Mouse (Mus musculus) intestine, embryonic 16.5 days (tissue): ENCODE data around the gene Med12l. TPM values are rescaled to one million over a fixed set of nuclear protein-coding genes. Genes with fewer than 3 reads are reported as not detected.
A peak's percentile ranks its signal among the peaks of the same experiment; 100 is the strongest.

ENCODE experiments used
- ATAC-seq: fragments of 200-750 bp; cut with Nextera tagmentation; 2 replicates; pipeline ENCODE4 v1.8.0; 2017; ENCODE audit warnings: moderate TSS enrichment, moderate library complexity
- H3K27ac ChIP-seq: fragments of 300-500 bp; sonication (generic); 2 replicates; pipeline ENCODE4 v1.5.1; 2014; ENCODE audit warnings: mild to moderate bottlenecking, low read length
- H3K27me3 ChIP-seq: fragments of 300-500 bp; sonication (generic); replicated peaks from 2 replicates; pipeline ENCODE4 v1.6.1; 2014; ENCODE audit warnings: low read length, control low read depth, mixed read lengths; ENCODE audit not compliant: control insufficient read depth, insufficient read depth
- H3K36me3 ChIP-seq: fragments of 300-500 bp; sonication (generic); 2 replicates; pipeline ENCODE4 v1.6.1; 2014; ENCODE audit warnings: low read length, control low read depth; ENCODE audit not compliant: control insufficient read depth, insufficient read depth
- H3K4me1 ChIP-seq: fragments of 300-500 bp; sonication (generic); 2 replicates; pipeline ENCODE4 v1.6.1; 2014; ENCODE audit warnings: low read length, control low read depth, mixed read lengths; ENCODE audit not compliant: control insufficient read depth, insufficient read depth
- H3K4me2 ChIP-seq: fragments of 300-500 bp; sonication (generic); 2 replicates; pipeline ENCODE4 v1.6.1; 2014; ENCODE audit warnings: low read depth, low read length, control low read depth
- H3K4me3 ChIP-seq: fragments of 300-500 bp; sonication (generic); 2 replicates; pipeline ENCODE4 v1.5.1; 2014; ENCODE audit warnings: mild to moderate bottlenecking, low read length
- H3K9ac ChIP-seq: fragments of 300-500 bp; sonication (generic); 2 replicates; pipeline ENCODE4 v1.6.1; 2014; ENCODE audit warnings: low read depth, low read length
- H3K9me3 ChIP-seq: fragments of 300-500 bp; sonication (generic); 2 replicates; pipeline ENCODE4 v1.6.1; 2016; ENCODE audit warnings: low read length, control low read depth; ENCODE audit not compliant: control insufficient read depth
- WGBS: fragments of 180-500 bp; shearing (Covaris S2); extraction: QIAGEN DNeasy Blood & Tissue Kit; methylation state at CpG from one replicate; pipeline ENCODE4 v1.1.7; 2014; 5-methylcytosine and 5-hydroxymethylcytosine counted together
- polyA plus RNA-seq: library from polyadenylated mRNA; unstranded; fragments of >200 nt; fragmentation: Nextera tagmentation; extraction: Ambion mirVana; gene quantifications from 2 replicates; pipeline ENCODE4 v1.2.1, GENCODE M21; 2015

Med12l gene
- polyA plus RNA-seq, 1 experiment from 2014 or later = 0.65 TPM

DNA sequence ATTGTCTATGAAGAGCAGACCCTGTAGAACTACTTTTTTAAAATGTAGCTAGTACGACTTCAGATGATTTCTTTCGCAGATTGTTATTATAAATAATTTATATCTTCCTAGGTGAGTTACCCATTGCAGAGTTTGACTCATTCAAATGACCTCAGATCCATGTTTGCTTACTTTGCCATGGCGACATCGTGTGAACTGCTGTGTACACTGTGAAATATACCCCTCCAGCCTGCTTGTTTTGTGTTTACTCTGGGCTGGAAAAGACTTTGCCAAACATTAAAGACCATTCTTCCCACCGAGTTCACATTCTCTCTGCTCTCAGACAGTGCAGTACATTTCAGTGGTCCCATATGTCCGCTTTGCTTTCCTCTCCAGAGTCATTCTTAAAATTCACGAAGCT is 310.5 kb downstream of the Med12l start:
- WGBS = 61% methylated on average over 7 of the region's 7 CpGs
- peaks cover 15% of the 10 kb centered on the region; the same call in 1 of the 2 replicates for H3K36me3 ChIP-seq
- ATAC-seq = no peak
- no peaks in the 10 kb centered on the region for H3K27me3 ChIP-seq
- no peak overlapping the region for H3K9ac ChIP-seq
- no peaks in the 10 kb centered on the region for H3K9me3 ChIP-seq
- no peak overlapping the region for H3K27ac ChIP-seq
- no peak overlapping the region for H3K4me2 ChIP-seq
- H3K4me3 ChIP-seq = no peak overlapping the region
- H3K4me1 ChIP-seq = no peaks in the 10 kb centered on the region

DNA sequence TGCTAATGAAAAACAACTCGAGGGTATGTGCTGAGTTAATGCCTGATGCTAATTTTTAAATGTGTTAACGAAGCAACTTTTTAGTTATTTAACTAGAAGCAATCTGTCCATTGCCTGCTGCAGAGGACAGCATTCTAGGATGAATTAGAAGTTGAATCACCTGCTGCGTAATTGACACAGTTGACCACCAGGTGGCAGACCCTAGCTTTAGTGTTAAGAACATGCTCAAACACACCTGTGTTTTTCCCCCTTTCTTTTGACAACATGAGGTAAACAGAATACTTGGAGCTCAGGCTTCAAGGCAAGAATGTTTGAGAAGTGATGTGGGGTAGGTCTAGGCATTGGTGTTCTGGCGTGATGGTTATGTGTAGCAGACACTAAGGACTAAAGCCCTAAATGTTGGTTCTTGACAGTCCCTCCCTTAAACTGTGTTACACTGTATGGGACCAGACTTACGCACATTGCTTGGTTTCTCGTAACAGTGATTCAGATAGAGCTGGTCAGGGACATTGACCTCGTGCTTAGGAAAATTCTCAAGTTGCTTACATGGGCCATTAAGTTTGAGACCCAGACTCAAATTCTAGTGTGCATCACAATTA is 315.8 kb downstream of the Med12l start:
- no peak for ATAC-seq

DNA sequence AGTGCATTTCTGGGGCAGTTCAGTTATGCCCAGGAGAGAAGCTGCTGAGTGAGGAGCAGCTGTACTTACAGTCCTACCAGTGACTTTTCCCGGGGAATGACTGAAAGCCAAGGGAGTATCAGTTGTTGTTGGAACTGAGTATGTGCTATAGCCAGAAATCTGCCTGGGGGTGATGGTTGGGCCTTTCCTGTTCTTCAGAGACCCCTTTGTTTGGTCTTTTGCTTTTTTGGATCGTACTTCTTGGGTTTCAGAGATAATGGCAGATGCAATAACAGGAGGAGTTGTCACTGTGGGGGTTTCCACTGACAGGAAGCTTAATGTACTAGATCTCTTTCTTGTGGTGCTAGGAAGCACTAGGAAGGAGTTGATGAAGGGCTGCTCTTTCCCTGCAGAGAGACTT is 322.9 kb downstream of the Med12l start:
- Histone ChIP-seq H3K27me3 (no peaks in the 10 kb centered on the region), H3K4me1 (no peaks in the 10 kb centered on the region), H3K4me2 (no peak overlapping the region), H3K27ac (no peak overlapping the region), H3K36me3 (peaks cover 13% of the 10 kb centered on the region; the same call in 1 of the 2 replicates), H3K9me3 (no peaks in the 10 kb centered on the region), H3K9ac (no peak overlapping the region), H3K4me3 (no peak overlapping the region)
- ATAC-seq = no peak
- WGBS = 94% methylated on average over 2 of the region's 2 CpGs

More for the DNA sequence above, 315.8 kb downstream of the Med12l start:
- Histone ChIP-seq H3K27ac (no peak overlapping the region), H3K9me3 (no peaks in the 10 kb centered on the region), H3K27me3 (no peaks in the 10 kb centered on the region), H3K36me3 (peaks cover 15% of the 10 kb centered on the region; the same call in 1 of the 2 replicates), H3K9ac (no peak overlapping the region), H3K4me3 (no peak overlapping the region), H3K4me2 (no peak overlapping the region), H3K4me1 (no peaks in the 10 kb centered on the region)
- 46% methylated on average over 7 of the region's 7 CpGs for WGBS

DNA sequence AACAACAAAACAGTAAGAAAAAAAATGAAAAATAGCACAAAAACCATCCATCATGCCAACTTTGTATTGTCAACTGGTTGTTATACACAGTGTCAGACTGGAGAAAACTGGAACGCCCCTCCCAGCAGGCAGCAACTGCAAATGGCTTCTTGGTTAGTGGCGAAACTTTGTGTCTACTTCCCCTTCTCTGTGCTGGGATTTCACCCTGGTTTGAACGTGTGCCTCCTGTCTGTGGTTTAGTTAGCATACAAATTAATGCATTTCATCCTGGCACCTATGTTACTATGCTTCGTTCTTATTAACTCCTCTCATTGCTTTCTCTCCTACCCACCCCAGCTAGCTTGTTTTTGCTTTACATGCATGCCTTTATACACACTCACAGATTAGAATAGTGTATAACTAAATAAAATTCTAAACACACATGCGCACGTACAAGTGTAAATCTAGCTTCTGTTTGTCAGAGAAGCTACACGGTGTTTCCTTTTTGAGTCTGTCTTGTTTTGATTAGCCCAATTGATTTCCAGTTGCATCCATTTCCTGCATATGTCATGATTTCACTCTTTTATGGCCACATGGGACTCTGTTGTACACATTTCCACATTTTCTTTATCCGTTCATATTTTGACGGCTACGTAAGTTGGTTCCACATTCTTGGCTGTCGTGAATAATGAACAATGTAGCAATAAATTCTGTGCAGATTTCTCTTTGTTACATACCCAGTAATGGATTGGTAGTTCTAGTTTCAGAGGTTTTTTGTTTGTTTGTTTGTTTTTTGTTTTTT is 336.2 kb downstream of the Med12l start:
- ATAC-seq = no peak
- Histone ChIP-seq H3K4me1 (no peaks in the 10 kb centered on the region), H3K9me3 (no peaks in the 10 kb centered on the region), H3K27me3 (no peaks in the 10 kb centered on the region), H3K36me3 (no peaks in the 10 kb centered on the region), H3K27ac (no peak overlapping the region), H3K4me2 (peak overlapping the region; percentile 19; the same call in 1 of the 2 replicates), H3K9ac (0 out of 2 replicates have a peak overlapping the region, but pooled peaks have one; percentile 24), H3K4me3 (0 out of 2 replicates have a peak overlapping the region, but pooled peaks have one; percentile 7)
- WGBS = 64% methylated on average over 11 of the region's 11 CpGs

DNA sequence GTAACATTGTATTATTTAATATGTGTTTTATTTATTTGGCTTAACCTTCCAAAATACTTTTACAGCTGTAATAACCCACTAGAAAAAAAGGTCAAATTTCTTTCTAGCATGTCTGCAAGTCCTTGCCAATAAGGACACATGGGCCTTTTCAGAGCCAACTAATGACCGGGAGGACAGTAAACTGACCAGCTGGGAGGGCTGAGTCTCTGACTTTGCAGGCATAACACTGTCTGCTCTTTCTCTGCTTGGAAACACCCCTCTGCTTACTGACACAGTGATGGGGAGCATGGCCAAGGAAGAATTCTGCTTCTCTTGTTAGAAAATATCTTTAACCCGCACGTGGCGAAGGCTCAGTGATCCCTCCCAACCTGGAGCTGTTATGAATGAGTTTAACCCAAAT is 337.4 kb downstream of the Med12l start:
- no peaks in the 10 kb centered on the region for H3K9me3 ChIP-seq
- 0 out of 2 replicates have a peak, but pooled peaks have one; percentile 45 for ATAC-seq
- H3K4me1 ChIP-seq = no peaks in the 10 kb centered on the region
- peak overlapping the region; percentile 91; the same call in 1 of the 2 replicates for H3K4me2 ChIP-seq
- no peak overlapping the region for H3K27ac ChIP-seq
- peak overlapping the region; percentile 77 for H3K4me3 ChIP-seq
- WGBS = 37% methylated on average over 4 of the region's 4 CpGs
- H3K9ac ChIP-seq = no peak overlapping the region
- H3K27me3 ChIP-seq = no peaks in the 10 kb centered on the region
- H3K36me3 ChIP-seq = no peaks in the 10 kb centered on the region

DNA sequence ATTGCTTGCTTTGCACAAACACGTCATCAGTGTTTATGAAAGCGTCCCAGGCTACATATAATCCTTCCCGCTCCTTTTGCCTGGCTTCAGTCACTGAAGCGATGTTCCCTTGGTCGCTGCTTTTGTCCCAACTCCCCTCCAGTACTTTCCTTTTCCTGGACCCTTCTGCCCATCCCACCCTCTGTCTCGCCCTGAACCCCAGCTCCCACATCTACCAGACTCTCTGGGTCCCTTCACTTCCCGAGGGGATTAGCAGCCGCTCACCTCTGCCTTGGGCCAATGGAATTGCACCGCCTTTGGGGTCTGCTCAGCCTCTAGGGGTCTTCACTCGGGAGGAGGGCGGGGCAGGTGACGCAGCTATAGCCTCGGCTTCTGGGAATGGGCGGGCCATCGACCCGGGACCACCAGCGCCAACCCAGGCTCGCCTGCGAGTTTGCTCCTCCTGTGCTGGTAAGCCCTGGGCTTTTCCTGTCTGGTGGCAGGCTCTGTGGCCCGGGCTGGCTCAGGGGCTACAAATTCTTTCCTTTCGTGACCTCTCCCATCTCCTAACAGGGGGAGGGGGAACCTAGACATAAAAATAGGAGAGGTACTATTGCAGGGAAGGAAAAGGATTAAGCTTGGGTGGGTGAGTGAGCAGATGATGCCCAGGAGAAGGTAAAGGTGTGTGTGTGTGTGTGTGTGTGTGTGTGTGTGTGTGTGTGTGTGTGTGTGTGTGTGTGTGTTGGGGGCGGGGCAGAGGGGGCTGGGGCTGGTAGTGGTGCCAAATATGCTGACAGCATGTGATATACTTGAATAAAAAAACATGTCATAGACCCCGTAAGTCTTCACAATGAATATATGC is 338.7 kb downstream of the Med12l start, which contains the start of gene Igsf10:
Gene Igsf10 (minus strand): TSS at position 330 of the 841 bp plus-strand sequence.
- ATAC-seq = peak; percentile 91
- H3K4me3 ChIP-seq = peak within 1 kb of the TSS; percentile 77
- 4% methylated on average over 23 of the region's 23 CpGs for WGBS
- peak within 1 kb of the TSS; percentile 83 for H3K9ac ChIP-seq
- peak within 1 kb of the TSS; percentile 91 for H3K4me2 ChIP-seq
- H3K27ac ChIP-seq = peak within 1 kb of the TSS; percentile 78
- no peaks in the 10 kb centered on the region for H3K27me3 ChIP-seq
- H3K9me3 ChIP-seq = no peaks in the 10 kb centered on the region
- H3K36me3 ChIP-seq = no peaks in the 10 kb centered on the region
- no peaks in the 10 kb centered on the region for H3K4me1 ChIP-seq

DNA sequence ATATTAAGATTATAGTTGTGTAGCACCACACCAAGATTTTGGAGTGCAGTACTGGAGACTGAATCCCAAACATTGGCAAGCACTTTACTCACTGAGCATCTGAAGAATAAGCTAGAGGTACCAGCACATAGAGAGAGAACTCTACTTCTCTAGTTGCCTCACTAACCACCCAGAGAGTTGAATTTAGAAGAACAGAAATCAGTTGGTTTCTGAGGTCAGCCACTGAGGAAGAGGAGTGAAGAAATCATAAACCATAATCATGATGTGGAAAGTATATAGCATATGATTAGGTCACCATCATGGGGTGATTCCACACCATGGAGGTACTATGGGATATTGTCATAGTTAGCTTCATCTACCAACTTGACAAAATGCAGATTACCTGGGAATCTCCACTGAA is 346.1 kb downstream of the Med12l start:
- Histone ChIP-seq H3K4me1 (no peaks in the 10 kb centered on the region), H3K9me3 (no peaks in the 10 kb centered on the region), H3K27me3 (no peaks in the 10 kb centered on the region), H3K36me3 (no peaks in the 10 kb centered on the region), H3K27ac (no peak overlapping the region), H3K4me2 (no peak overlapping the region), H3K4me3 (no peak overlapping the region), H3K9ac (no peak overlapping the region)
- ATAC-seq = no peak

DNA sequence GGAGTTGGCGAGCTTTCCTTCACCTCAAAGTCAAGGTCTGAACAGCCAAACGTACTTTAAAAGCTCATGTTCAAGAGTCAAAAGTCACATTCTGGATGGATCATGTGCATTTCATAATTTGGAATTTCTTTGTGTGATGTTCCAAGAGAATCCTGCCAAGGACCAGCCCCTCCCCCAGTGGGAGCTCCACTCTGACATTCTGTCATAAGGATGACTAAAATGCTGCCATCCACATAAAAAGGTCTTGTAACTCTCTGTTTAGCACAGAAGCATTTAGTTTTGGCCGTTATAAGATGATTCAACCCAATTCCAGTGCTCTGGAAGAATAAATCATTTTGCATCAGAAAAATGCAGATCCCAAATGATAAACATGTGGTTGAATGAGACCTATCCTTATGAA is 348.5 kb downstream of the Med12l start:
- H3K4me2 ChIP-seq = no peak overlapping the region
- H3K9ac ChIP-seq = no peak overlapping the region
- no peaks in the 10 kb centered on the region for H3K4me1 ChIP-seq
- H3K9me3 ChIP-seq = no peaks in the 10 kb centered on the region
- ATAC-seq = no peak
- WGBS = 86% methylated on average over 3 of the region's 3 CpGs
- no peak overlapping the region for H3K27ac ChIP-seq
- no peak overlapping the region for H3K4me3 ChIP-seq
- H3K36me3 ChIP-seq = no peaks in the 10 kb centered on the region
- no peaks in the 10 kb centered on the region for H3K27me3 ChIP-seq

DNA sequence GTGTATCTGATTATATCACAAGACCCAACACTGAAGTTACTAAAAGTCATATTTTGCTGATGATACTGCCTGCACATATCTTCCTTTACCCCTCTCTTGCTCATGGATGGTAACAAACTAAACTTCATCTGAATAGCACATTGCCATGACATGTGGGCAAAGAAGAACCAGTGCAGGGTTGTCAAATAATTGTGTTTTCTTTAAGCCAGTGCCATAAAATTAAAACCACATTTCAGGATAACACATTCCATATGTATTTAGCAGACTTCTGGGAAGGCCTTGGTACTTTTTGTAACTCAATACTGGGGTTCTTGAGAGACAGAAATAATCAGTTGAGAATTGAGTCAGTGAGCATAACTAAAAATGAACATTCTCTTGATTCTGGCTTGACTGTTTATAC is 354.5 kb downstream of the Med12l start:
- H3K4me2 ChIP-seq = no peak overlapping the region
- H3K4me3 ChIP-seq = no peak overlapping the region
- ATAC-seq = no peak
- H3K9ac ChIP-seq = no peak overlapping the region
- no peaks in the 10 kb centered on the region for H3K9me3 ChIP-seq
- H3K4me1 ChIP-seq = no peaks in the 10 kb centered on the region
- H3K36me3 ChIP-seq = no peaks in the 10 kb centered on the region
- H3K27me3 ChIP-seq = no peaks in the 10 kb centered on the region
- no peak overlapping the region for H3K27ac ChIP-seq
